Mouse (Mus musculus): ENCODE results near the gene Dcxr. TPM values are rescaled to one million over a fixed set of nuclear protein-coding genes. Genes with fewer than 3 reads are reported as not detected.
A peak's percentile ranks its signal among the peaks of the same experiment; 100 is the strongest.

Gene Dcxr
- polyA plus RNA-seq, 1 experiment from 2014 or later: 27.2 TPM

GRCm38 (mm10) chr11:120695184-120695583 lies 31.9 kb downstream of the Dcxr start:
- Histone ChIP-seq H3K27ac (ENCODE audit: low read depth) (peak overlapping the region; percentile 33), H3K4me2 (0 out of 2 replicates have a peak overlapping the region, but pooled peaks have one; percentile 18), H3K4me1 (ENCODE audit: insufficient read depth) (no peaks in the 10 kb centered on the region; the same call in 1 of the 2 replicates), H3K9me3 (ENCODE audit: low read depth, low read length) (no peaks in the 10 kb centered on the region), H3K36me3 (ENCODE audit: insufficient read depth) (peaks cover 46% of the 10 kb centered on the region), H3K9ac (no peak overlapping the region; the same call in 1 of the 2 replicates), H3K4me3 (ENCODE audit: low read depth, low read length) (no peak overlapping the region), H3K27me3 (ENCODE audit: insufficient read depth, low read length) (no peaks in the 10 kb centered on the region)
- DNase-seq: peak; percentile 79
- no peak for TF ChIP-seq CTCF (IDR thresholded peaks at IDR 0.05; ENCODE audit: low read depth)
- WGBS: 8% methylated on average over 4 of the region's 4 CpGs
- peak; percentile 93 for ATAC-seq (ENCODE audit: insufficient read depth)

- no peak for TF ChIP-seq CTCF (IDR thresholded peaks at IDR 0.05; ENCODE audit: low read depth)
- Histone ChIP-seq H3K4me2 (no peak overlapping the region), H3K4me3 (ENCODE audit: low read depth, low read length) (no peak overlapping the region), H3K9ac (no peak overlapping the region), H3K9me3 (ENCODE audit: low read depth, low read length) (no peaks in the 10 kb centered on the region), H3K36me3 (ENCODE audit: insufficient read depth) (peaks cover 50% of the 10 kb centered on the region), H3K27ac (ENCODE audit: low read depth) (no peak overlapping the region), H3K4me1 (ENCODE audit: insufficient read depth) (no peaks in the 10 kb centered on the region; the same call in 1 of the 2 replicates), H3K27me3 (ENCODE audit: insufficient read depth, low read length) (no peaks in the 10 kb centered on the region)
- whole genome bisulfite sequencing: 77% methylated on average over 3 of the region's 3 CpGs
- DNase-seq (no peak), ATAC-seq (ENCODE audit: insufficient read depth) (no peak)
Observed at GRCm38 (mm10) chr11:120693461-120693860, 33.6 kb downstream of the Dcxr start.

GRCm38 (mm10) chr11:120692471-120693011 lies 34.5 kb downstream of the Dcxr start:
- Histone ChIP-seq H3K36me3 (ENCODE audit: insufficient read depth) (peaks cover 55% of the 10 kb centered on the region), H3K27ac (ENCODE audit: low read depth) (no peak overlapping the region), H3K9ac (no peak overlapping the region), H3K4me3 (ENCODE audit: low read depth, low read length) (no peak overlapping the region), H3K4me1 (ENCODE audit: insufficient read depth) (peaks cover under 1% of the 10 kb centered on the region; the same call in 1 of the 2 replicates), H3K27me3 (ENCODE audit: insufficient read depth, low read length) (no peaks in the 10 kb centered on the region), H3K4me2 (no peak overlapping the region), H3K9me3 (ENCODE audit: low read depth, low read length) (no peaks in the 10 kb centered on the region)
- 85% methylated on average over 4 of the region's 4 CpGs for WGBS
- ATAC-seq (ENCODE audit: insufficient read depth): no peak
- no peak for TF ChIP-seq CTCF (IDR thresholded peaks at IDR 0.05; ENCODE audit: low read depth)
- no peak for DNase-seq

- H3K27ac ChIP-seq (ENCODE audit: low read depth): no peak overlapping the region
Observed at GRCm38 (mm10) chr11:120689365-120689764, 37.7 kb downstream of the Dcxr start.

GRCm38 (mm10) chr11:120686650-120687272 lies 40.3 kb downstream of the Dcxr start:
- Histone ChIP-seq H3K4me2 (peak overlapping the region; percentile 13), H3K27me3 (ENCODE audit: insufficient read depth, low read length) (no peaks in the 10 kb centered on the region), H3K4me1 (ENCODE audit: insufficient read depth) (peaks cover 14% of the 10 kb centered on the region), H3K9me3 (ENCODE audit: low read depth, low read length) (no peaks in the 10 kb centered on the region), H3K27ac (ENCODE audit: low read depth) (peak overlapping the region; percentile 95), H3K36me3 (ENCODE audit: insufficient read depth) (peaks cover 67% of the 10 kb centered on the region), H3K9ac (peak overlapping the region; percentile 9; the same call in 1 of the 2 replicates), H3K4me3 (ENCODE audit: low read depth, low read length) (no peak overlapping the region)
- peak; percentile 81 for DNase-seq
- peak; percentile 79 for ATAC-seq (ENCODE audit: insufficient read depth)
- WGBS: 47% methylated on average over 20 of the region's 20 CpGs
- no peak for TF ChIP-seq CTCF (IDR thresholded peaks at IDR 0.05; ENCODE audit: low read depth)

More at GRCm38 (mm10) chr11:120689365-120689764, 37.7 kb downstream of the Dcxr start:
- DNase-seq (no peak), ATAC-seq (ENCODE audit: insufficient read depth) (no peak)
- WGBS: 75% methylated on average over 3 of the region's 3 CpGs
- Histone ChIP-seq H3K27me3 (ENCODE audit: insufficient read depth, low read length) (no peaks in the 10 kb centered on the region), H3K4me2 (no peak overlapping the region), H3K4me1 (ENCODE audit: insufficient read depth) (peaks cover 14% of the 10 kb centered on the region), H3K4me3 (ENCODE audit: low read depth, low read length) (no peak overlapping the region), H3K9me3 (ENCODE audit: low read depth, low read length) (no peaks in the 10 kb centered on the region), H3K9ac (no peak overlapping the region), H3K36me3 (ENCODE audit: insufficient read depth) (peaks cover 61% of the 10 kb centered on the region)
- no peak for TF ChIP-seq CTCF (IDR thresholded peaks at IDR 0.05; ENCODE audit: low read depth)

- Histone ChIP-seq H3K36me3 (ENCODE audit: insufficient read depth) (peaks cover 70% of the 10 kb centered on the region), H3K27ac (ENCODE audit: low read depth) (peak overlapping the region; percentile 52; the same call in 1 of the 2 replicates), H3K27me3 (ENCODE audit: insufficient read depth, low read length) (no peaks in the 10 kb centered on the region), H3K4me1 (ENCODE audit: insufficient read depth) (peaks cover 14% of the 10 kb centered on the region), H3K9ac (no peak overlapping the region), H3K4me3 (ENCODE audit: low read depth, low read length) (no peak overlapping the region), H3K4me2 (no peak overlapping the region), H3K9me3 (ENCODE audit: low read depth, low read length) (no peaks in the 10 kb centered on the region)
- no peak for ATAC-seq (ENCODE audit: insufficient read depth)
- 67% methylated on average over 2 of the region's 2 CpGs for WGBS
- no peak for TF ChIP-seq CTCF (IDR thresholded peaks at IDR 0.05; ENCODE audit: low read depth)
- DNase-seq: no peak
Observed at GRCm38 (mm10) chr11:120684660-120685059, 42.4 kb downstream of the Dcxr start.

GRCm38 (mm10) chr11:120684086-120684485 lies 43.0 kb downstream of the Dcxr start:
- H3K36me3 ChIP-seq (ENCODE audit: insufficient read depth): peaks cover 71% of the 10 kb centered on the region
- TF ChIP-seq CTCF (IDR thresholded peaks at IDR 0.05; ENCODE audit: low read depth): no peak
- no peaks in the 10 kb centered on the region for H3K9me3 ChIP-seq (ENCODE audit: low read depth, low read length)
- no peak overlapping the region for H3K4me3 ChIP-seq (ENCODE audit: low read depth, low read length)
- H3K4me1 ChIP-seq (ENCODE audit: insufficient read depth): peaks cover 14% of the 10 kb centered on the region
- no peak for DNase-seq
- H3K4me2 ChIP-seq: no peak overlapping the region
- H3K9ac ChIP-seq: no peak overlapping the region
- no peak for ATAC-seq (ENCODE audit: insufficient read depth)
- H3K27ac ChIP-seq (ENCODE audit: low read depth): peak overlapping the region; percentile 52; the same call in 1 of the 2 replicates
- H3K27me3 ChIP-seq (ENCODE audit: insufficient read depth, low read length): no peaks in the 10 kb centered on the region
- WGBS: 70% methylated on average over 2 of the region's 2 CpGs

Measured in lung, embryonic 14.5 days (tissue).